Mouse (Mus musculus): ENCODE data around the gene Edc3. TPM values are rescaled to one million over a fixed set of nuclear protein-coding genes. Genes with fewer than 3 reads are reported as not detected.
A peak's percentile ranks its signal among the peaks of the same experiment; 100 is the strongest.

The Edc3 gene
- 23.7 and 28.4 TPM in 2 replicates for polyA plus RNA-seq (2014; fragmentation: Nextera tagmentation; extraction: Ambion mirVana)

DNA sequence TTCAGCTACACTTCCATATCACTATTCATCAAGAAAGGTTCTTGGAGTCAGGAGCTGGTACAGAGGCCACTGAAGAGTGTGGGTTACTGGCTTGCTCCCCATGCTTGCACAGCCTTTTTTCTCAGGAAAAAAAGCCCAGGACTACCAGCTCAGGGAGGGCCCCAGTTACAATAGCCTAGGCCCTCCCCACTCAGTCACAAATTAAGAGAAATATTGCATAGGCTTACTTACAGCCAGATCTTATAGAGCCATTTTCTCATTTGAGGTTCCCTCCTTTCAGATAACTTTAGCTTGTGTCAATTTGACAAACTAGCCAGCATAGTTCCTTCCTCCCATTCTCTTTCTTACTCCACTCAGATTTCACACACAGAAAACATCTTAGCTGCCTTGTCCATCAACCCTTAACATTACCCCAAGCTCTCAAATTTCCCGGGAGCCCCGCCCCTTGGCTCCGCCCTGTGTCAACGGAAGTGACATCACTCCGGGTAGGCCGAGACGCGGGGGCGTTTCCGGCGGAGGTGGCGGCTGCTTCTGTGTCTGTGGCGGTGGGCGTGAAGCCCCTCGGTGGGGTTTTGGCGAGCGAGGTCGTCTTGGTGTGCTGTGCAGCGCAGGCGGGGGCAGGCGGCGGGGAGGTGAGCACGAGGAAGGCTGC is at the start of gene Edc3:
Gene Edc3 (plus strand): TSS at position 473 of the 652 bp plus-strand sequence.
- DNase-seq (ENCODE audit: low spot score) = peak; percentile 94
- H3K36me3 ChIP-seq (ENCODE audit: control insufficient read depth, insufficient read depth, low read length) = no peaks in the 10 kb centered on the region
- H3K4me3 ChIP-seq (ENCODE audit: low read depth, low read length) = peak within 1 kb of the TSS; percentile 88
- peak within 1 kb of the TSS; percentile 70 for H3K27ac ChIP-seq (ENCODE audit: low read depth, low read length)
- H3K4me2 ChIP-seq (replicated peaks; ENCODE audit: low read depth, low read length) = peak within 1 kb of the TSS; percentile 66
- ATAC-seq (ENCODE audit: low FRiP score) = peak; percentile 88
- peak within 1 kb of the TSS; percentile 87 for H3K9ac ChIP-seq (ENCODE audit: low read depth, low read length)
- H3K9me3 ChIP-seq (ENCODE audit: control insufficient read depth, low read length) = no peaks in the 10 kb centered on the region
- 0 out of 2 replicates have a peak, but pooled peaks cover 3% of the 10 kb centered on the region for H3K4me1 ChIP-seq (replicated peaks; ENCODE audit: control insufficient read depth, insufficient read depth, low read length)
- H3K27me3 ChIP-seq (ENCODE audit: control insufficient read depth, insufficient read depth, low read length) = no peaks in the 10 kb centered on the region
- WGBS = 1% methylated on average over 17 of the region's 23 CpGs

DNA sequence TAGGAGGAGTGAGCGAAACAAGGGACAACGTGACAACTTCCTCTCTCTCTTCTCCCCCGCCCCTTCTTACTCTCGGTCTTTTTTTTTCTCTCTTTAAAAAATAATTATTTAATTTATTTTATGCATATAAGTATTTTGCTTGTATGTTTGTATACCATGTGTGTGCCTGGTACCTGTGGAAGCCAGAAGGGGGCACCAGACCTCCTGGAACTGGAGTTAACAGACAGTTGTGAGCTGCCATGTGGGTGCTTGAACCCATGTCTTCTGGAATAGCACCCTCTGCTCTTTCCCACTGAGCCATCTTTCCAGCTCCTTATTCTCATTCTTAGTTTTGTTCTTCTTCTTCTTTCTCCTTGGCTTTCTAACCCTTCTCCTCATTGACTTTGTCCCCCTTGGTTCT is 49.4 kb upstream of the Edc3 start:
- Histone ChIP-seq H3K27me3 (ENCODE audit: control insufficient read depth, insufficient read depth, low read length) (no peaks in the 10 kb centered on the region), H3K4me3 (ENCODE audit: low read depth, low read length) (no peak overlapping the region), H3K9me3 (ENCODE audit: control insufficient read depth, low read length) (no peaks in the 10 kb centered on the region), H3K9ac (ENCODE audit: low read depth, low read length) (no peak overlapping the region), H3K36me3 (ENCODE audit: control insufficient read depth, insufficient read depth, low read length) (no peaks in the 10 kb centered on the region), H3K4me1 (replicated peaks; ENCODE audit: control insufficient read depth, insufficient read depth, low read length) (no peaks in the 10 kb centered on the region), H3K27ac (ENCODE audit: low read depth, low read length) (no peak overlapping the region), H3K4me2 (replicated peaks; ENCODE audit: low read depth, low read length) (no peak overlapping the region)
- WGBS = 87% methylated on average over 4 of the region's 4 CpGs
- DNase-seq (ENCODE audit: low spot score) (no peak), ATAC-seq (ENCODE audit: low FRiP score) (no peak)

DNA sequence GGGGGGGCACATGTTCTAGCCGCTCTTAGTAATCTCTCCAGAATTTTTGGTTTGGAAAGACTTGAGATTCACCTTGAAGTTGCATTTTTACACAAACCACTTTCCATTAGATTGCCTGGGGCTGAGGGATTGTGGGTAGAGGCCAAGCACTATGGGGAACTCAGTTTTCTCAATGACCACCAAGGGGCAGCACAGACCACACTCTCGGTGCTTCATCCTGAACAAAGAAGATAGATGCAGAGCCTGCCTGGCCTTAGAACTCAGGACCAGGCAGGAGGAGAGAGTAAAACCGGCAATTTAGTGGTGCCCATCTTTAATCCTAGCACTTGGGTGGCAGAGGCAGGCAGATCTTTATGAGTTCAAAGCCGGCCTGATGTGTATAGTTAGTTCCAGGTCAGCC is 48.6 kb upstream of the Edc3 start:
- 24% methylated on average over 4 of the region's 4 CpGs for WGBS
- H3K36me3 ChIP-seq (ENCODE audit: control insufficient read depth, insufficient read depth, low read length) = no peaks in the 10 kb centered on the region

DNA sequence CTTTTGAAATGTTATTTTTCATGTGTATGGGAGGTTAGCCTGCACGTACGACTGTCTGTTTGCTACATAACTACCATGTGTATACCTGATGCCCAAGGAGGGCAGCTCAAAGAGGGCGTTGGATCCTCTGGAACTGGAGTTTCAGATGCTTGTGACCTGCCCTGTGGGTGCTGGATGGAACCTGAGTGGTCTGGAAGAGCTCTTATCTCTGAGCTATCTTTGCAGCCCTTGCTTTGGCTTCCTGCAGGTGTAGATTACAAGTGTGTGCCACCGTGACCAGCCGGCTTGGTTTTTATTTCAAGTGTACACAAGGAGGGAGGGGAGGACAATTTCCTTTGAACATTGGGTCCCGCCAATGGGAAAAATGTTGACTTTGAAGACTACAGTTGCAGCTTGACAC is 47.8 kb upstream of the Edc3 start:
- Histone ChIP-seq H3K9ac (ENCODE audit: low read depth, low read length) (no peak overlapping the region), H3K4me2 (replicated peaks; ENCODE audit: low read depth, low read length) (no peak overlapping the region)
- WGBS = 82% methylated on average over 6 of the region's 6 CpGs

More for the DNA sequence above, 48.6 kb upstream of the Edc3 start:
- DNase-seq (ENCODE audit: low spot score) (peak; percentile 80), ATAC-seq (ENCODE audit: low FRiP score) (peak; percentile 47; the same call in 1 of the 2 replicates)
- Histone ChIP-seq H3K27me3 (ENCODE audit: control insufficient read depth, insufficient read depth, low read length) (no peaks in the 10 kb centered on the region), H3K9ac (ENCODE audit: low read depth, low read length) (no peak overlapping the region), H3K27ac (ENCODE audit: low read depth, low read length) (no peak overlapping the region), H3K9me3 (ENCODE audit: control insufficient read depth, low read length) (no peaks in the 10 kb centered on the region), H3K4me3 (ENCODE audit: low read depth, low read length) (no peak overlapping the region), H3K4me2 (replicated peaks; ENCODE audit: low read depth, low read length) (no peak overlapping the region), H3K4me1 (replicated peaks; ENCODE audit: control insufficient read depth, insufficient read depth, low read length) (no peaks in the 10 kb centered on the region)

DNA sequence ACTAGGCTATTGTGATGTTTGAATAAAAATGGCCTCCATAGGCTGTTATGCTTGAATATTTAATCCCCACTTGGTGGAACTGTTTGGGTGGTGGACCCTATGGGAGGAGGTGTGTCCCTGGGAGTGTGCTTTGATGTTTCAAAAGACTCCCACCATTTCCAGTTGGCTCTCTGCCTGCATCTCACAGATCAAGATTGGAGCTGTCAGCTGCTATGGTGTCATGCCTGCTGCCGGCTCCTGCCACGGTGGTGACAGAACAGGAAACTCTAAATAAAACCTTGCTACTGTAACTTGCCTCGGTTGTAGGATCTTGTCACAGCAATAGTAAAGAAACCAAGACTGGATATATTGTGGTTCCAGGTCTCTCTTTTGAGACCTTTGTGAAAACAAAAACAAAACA is 46.8 kb upstream of the Edc3 start:
- 76% methylated on average over 3 of the region's 3 CpGs for WGBS
- Histone ChIP-seq H3K4me1 (replicated peaks; ENCODE audit: control insufficient read depth, insufficient read depth, low read length) (no peaks in the 10 kb centered on the region), H3K9ac (ENCODE audit: low read depth, low read length) (no peak overlapping the region), H3K4me2 (replicated peaks; ENCODE audit: low read depth, low read length) (no peak overlapping the region), H3K36me3 (ENCODE audit: control insufficient read depth, insufficient read depth, low read length) (no peaks in the 10 kb centered on the region), H3K27ac (ENCODE audit: low read depth, low read length) (no peak overlapping the region), H3K9me3 (ENCODE audit: control insufficient read depth, low read length) (no peaks in the 10 kb centered on the region), H3K4me3 (ENCODE audit: low read depth, low read length) (no peak overlapping the region), H3K27me3 (ENCODE audit: control insufficient read depth, insufficient read depth, low read length) (no peaks in the 10 kb centered on the region)
- ATAC-seq (ENCODE audit: low FRiP score) (no peak), DNase-seq (ENCODE audit: low spot score) (no peak)

More for the DNA sequence above, 47.8 kb upstream of the Edc3 start:
- no peak for ATAC-seq (ENCODE audit: low FRiP score)
- DNase-seq (ENCODE audit: low spot score) = no peak
- Histone ChIP-seq H3K27me3 (ENCODE audit: control insufficient read depth, insufficient read depth, low read length) (no peaks in the 10 kb centered on the region), H3K36me3 (ENCODE audit: control insufficient read depth, insufficient read depth, low read length) (no peaks in the 10 kb centered on the region), H3K9me3 (ENCODE audit: control insufficient read depth, low read length) (no peaks in the 10 kb centered on the region), H3K27ac (ENCODE audit: low read depth, low read length) (no peak overlapping the region), H3K4me3 (ENCODE audit: low read depth, low read length) (no peak overlapping the region), H3K4me1 (replicated peaks; ENCODE audit: control insufficient read depth, insufficient read depth, low read length) (no peaks in the 10 kb centered on the region)

DNA sequence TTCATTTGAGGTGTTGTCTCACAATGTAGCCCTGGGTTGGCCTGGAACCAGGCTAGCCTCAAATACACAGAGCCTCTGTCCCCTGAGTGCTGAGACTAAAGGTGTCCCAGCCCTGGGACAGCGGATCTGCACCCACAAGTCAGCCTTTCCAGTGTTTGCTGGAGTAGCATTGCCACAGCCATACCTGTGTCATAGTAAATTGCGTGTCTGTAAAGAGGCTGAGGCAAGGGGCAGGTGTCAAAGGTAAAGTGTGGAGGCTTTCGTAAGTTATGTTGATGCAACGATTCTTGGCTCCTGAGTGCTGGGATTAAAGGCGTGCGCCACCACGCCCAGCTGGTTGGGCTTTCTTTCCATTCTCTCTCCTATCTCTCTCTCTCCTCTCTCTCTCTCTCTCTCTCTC is 43.7 kb upstream of the Edc3 start:
- no peaks in the 10 kb centered on the region for H3K36me3 ChIP-seq (ENCODE audit: control insufficient read depth, insufficient read depth, low read length)
- H3K27ac ChIP-seq (ENCODE audit: low read depth, low read length) = no peak overlapping the region
- DNase-seq (ENCODE audit: low spot score) (no peak), ATAC-seq (ENCODE audit: low FRiP score) (no peak)
- no peak overlapping the region for H3K9ac ChIP-seq (ENCODE audit: low read depth, low read length)
- 64% methylated on average over 7 of the region's 7 CpGs for WGBS
- no peaks in the 10 kb centered on the region for H3K4me1 ChIP-seq (replicated peaks; ENCODE audit: control insufficient read depth, insufficient read depth, low read length)
- no peak overlapping the region for H3K4me3 ChIP-seq (ENCODE audit: low read depth, low read length)
- H3K9me3 ChIP-seq (ENCODE audit: control insufficient read depth, low read length) = no peaks in the 10 kb centered on the region
- H3K4me2 ChIP-seq (replicated peaks; ENCODE audit: low read depth, low read length) = no peak overlapping the region
- H3K27me3 ChIP-seq (ENCODE audit: control insufficient read depth, insufficient read depth, low read length) = no peaks in the 10 kb centered on the region

DNA sequence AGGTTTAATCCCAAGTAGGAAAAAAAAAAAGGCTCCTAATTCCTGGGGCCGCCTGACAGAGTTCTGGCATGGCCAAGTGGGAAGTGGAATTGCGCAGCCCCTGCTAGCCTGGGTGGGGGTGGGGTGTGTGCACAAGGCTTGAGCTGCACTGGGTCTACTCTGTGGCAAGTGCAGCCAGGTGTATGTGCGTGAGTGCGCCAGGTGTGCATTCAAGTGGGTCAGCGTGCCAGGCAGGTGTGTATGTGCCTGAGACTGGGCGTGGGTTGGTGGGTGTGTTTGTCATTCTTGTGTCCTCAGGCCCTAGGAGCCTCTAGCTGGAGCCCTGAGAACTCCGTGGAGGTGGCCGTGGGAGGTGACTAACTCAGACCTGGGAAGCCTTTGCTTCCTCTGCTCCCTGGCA is 41.8 kb upstream of the Edc3 start:
- Histone ChIP-seq H3K27ac (ENCODE audit: low read depth, low read length) (no peak overlapping the region), H3K27me3 (ENCODE audit: control insufficient read depth, insufficient read depth, low read length) (no peaks in the 10 kb centered on the region), H3K9me3 (ENCODE audit: control insufficient read depth, low read length) (no peaks in the 10 kb centered on the region), H3K4me1 (replicated peaks; ENCODE audit: control insufficient read depth, insufficient read depth, low read length) (no peaks in the 10 kb centered on the region), H3K4me3 (ENCODE audit: low read depth, low read length) (no peak overlapping the region), H3K9ac (ENCODE audit: low read depth, low read length) (no peak overlapping the region), H3K4me2 (replicated peaks; ENCODE audit: low read depth, low read length) (no peak overlapping the region), H3K36me3 (ENCODE audit: control insufficient read depth, insufficient read depth, low read length) (no peaks in the 10 kb centered on the region)
- WGBS = 87% methylated on average over 8 of the region's 8 CpGs
- DNase-seq (ENCODE audit: low spot score) = no peak
- no peak for ATAC-seq (ENCODE audit: low FRiP score)

DNA sequence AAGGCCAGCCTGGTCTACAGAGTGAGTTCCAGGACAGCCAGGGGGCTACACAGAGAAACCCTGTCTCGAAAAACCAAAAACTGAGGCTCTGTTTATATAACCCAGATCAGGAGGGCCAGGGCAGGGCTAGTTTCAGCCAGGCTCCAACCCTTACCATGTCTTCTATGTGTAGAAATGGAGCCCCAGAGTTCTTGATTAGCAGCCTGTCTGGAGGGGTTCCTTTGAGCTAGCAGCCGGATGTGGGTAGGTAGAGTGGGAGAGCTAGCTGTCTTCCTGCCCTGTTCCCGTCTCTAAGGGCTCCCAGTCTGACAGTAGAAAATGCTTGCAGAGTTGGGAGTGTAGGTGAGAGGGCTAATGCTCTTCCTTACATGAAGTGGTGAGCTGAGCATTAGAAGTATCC is 41.2 kb upstream of the Edc3 start:
- DNase-seq (ENCODE audit: low spot score) (no peak), ATAC-seq (ENCODE audit: low FRiP score) (no peak)
- Histone ChIP-seq H3K4me3 (ENCODE audit: low read depth, low read length) (no peak overlapping the region), H3K4me1 (replicated peaks; ENCODE audit: control insufficient read depth, insufficient read depth, low read length) (no peaks in the 10 kb centered on the region), H3K27me3 (ENCODE audit: control insufficient read depth, insufficient read depth, low read length) (no peaks in the 10 kb centered on the region), H3K9ac (ENCODE audit: low read depth, low read length) (no peak overlapping the region), H3K36me3 (ENCODE audit: control insufficient read depth, insufficient read depth, low read length) (no peaks in the 10 kb centered on the region), H3K27ac (ENCODE audit: low read depth, low read length) (no peak overlapping the region), H3K4me2 (replicated peaks; ENCODE audit: low read depth, low read length) (no peak overlapping the region), H3K9me3 (ENCODE audit: control insufficient read depth, low read length) (no peaks in the 10 kb centered on the region)
- 78% methylated on average over 3 of the region's 3 CpGs for WGBS

DNA sequence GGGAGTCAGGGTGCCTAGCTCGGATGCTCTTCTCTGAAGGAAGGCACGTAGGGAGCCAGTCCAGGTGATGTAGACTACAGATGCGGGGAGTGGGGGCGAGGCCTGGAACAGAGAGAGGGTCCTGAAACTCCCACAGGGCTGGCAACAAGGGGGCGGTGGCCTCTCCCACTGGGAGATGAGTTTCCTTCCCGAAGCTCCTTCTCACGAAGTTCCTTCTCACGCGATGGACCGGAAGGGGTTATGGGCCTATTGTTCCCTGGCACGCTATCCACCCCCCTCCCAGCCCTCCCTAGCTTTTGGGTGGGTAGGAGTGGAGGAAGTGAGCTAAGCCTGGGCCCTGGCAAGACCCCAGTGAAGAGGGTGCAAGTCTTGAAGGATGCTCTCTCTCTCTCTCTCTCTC is 40.5 kb upstream of the Edc3 start:
- H3K4me2 ChIP-seq (replicated peaks; ENCODE audit: low read depth, low read length) = no peak overlapping the region
- no peak for ATAC-seq (ENCODE audit: low FRiP score)
- no peaks in the 10 kb centered on the region for H3K36me3 ChIP-seq (ENCODE audit: control insufficient read depth, insufficient read depth, low read length)
- no peak overlapping the region for H3K4me3 ChIP-seq (ENCODE audit: low read depth, low read length)
- H3K27ac ChIP-seq (ENCODE audit: low read depth, low read length) = no peak overlapping the region
- no peak for DNase-seq (ENCODE audit: low spot score)
- H3K4me1 ChIP-seq (replicated peaks; ENCODE audit: control insufficient read depth, insufficient read depth, low read length) = no peaks in the 10 kb centered on the region
- 53% methylated on average over 11 of the region's 11 CpGs for WGBS
- no peak overlapping the region for H3K9ac ChIP-seq (ENCODE audit: low read depth, low read length)
- H3K9me3 ChIP-seq (ENCODE audit: control insufficient read depth, low read length) = no peaks in the 10 kb centered on the region
- H3K27me3 ChIP-seq (ENCODE audit: control insufficient read depth, insufficient read depth, low read length) = no peaks in the 10 kb centered on the region

Measured in hindbrain, embryonic 11.5 days (tissue).